23 mouse cellular contexts compared by ENCODE assay signal in genomic region chr13:24915831-24916230, GRCm38 (mm10).
"Had no signal": no experiment of that assay in that cellular context is flagged by ENCODE, and none has a peak within 500 bp of the region (broad histone marks: within the 10 kb centered on the region; RNA-seq: fewer than 3 reads in every experiment).

No protein-coding gene starts in this region.

- ATAC-seq: hindbrain, embryonic 16.5 days; inflammation-experienced regulatory T-cells, adult 6 months; liver, embryonic 12.5 days had no signal

- H3K27ac ChIP-seq: gastrocnemius, adult 2 months; heart, adult 2 months; hindbrain, embryonic 10.5 days; hindbrain, embryonic 12.5 days; hindbrain, embryonic 14.5 days; intestine, embryonic 15.5 days; layer of hippocampus, adult 2 months; left cerebral cortex, adult 2 months; limb, embryonic 13.5 days; limb, embryonic 15.5 days; liver, embryonic 12.5 days; liver, embryonic 14.5 days had no signal

- H3K4me1 ChIP-seq: hindbrain, embryonic 10.5 days; hindbrain, embryonic 12.5 days; intestine, embryonic 15.5 days; limb, embryonic 13.5 days; limb, embryonic 15.5 days; liver, embryonic 12.5 days had no signal

- H3K27me3 ChIP-seq: hindbrain, embryonic 12.5 days; intestine, embryonic 15.5 days; limb, embryonic 13.5 days; limb, embryonic 15.5 days; liver, embryonic 12.5 days had no signal

- H3K9me3 ChIP-seq: hindbrain, embryonic 10.5 days; hindbrain, embryonic 12.5 days; intestine, embryonic 15.5 days; limb, embryonic 13.5 days; limb, embryonic 15.5 days; liver, embryonic 12.5 days had no signal

- H3K4me2 ChIP-seq: hindbrain, embryonic 12.5 days; hindbrain, embryonic 14.5 days; intestine, embryonic 15.5 days; limb, embryonic 13.5 days; limb, embryonic 15.5 days; liver, embryonic 12.5 days had no signal

- H3K9ac ChIP-seq: hindbrain, embryonic 12.5 days; hindbrain, embryonic 14.5 days; intestine, embryonic 15.5 days; limb, embryonic 13.5 days; limb, embryonic 15.5 days; liver, embryonic 12.5 days; liver, embryonic 14.5 days had no signal

- H3K36me3 ChIP-seq: liver, embryonic 12.5 days had no signal

- H3K4me3 ChIP-seq: gastrocnemius, adult 2 months; heart, adult 2 months; hindbrain, embryonic 10.5 days; hindbrain, embryonic 12.5 days; intestine, embryonic 15.5 days; layer of hippocampus, adult 2 months; left cerebral cortex, adult 2 months; limb, embryonic 13.5 days; limb, embryonic 15.5 days; liver, embryonic 12.5 days had no signal

- DNase-seq: gastrocnemius, adult 2 months; gastrocnemius, postnatal 10 days; gastrocnemius, postnatal 25 days; heart, adult 2 months; heart, postnatal 4 days; kidney, adult 18-20 months; kidney, adult 8-10 months; kidney, postnatal 10 days; kidney, postnatal 25 days; kidney, postnatal 4 days; left cerebral cortex, postnatal 4 days had no signal
